Mouse (Mus musculus) myocyte (in vitro differentiated cells): ENCODE results near the gene Lmo1.

Experiments used
- E2F4 ChIP-seq: IDR thresholded peaks from one replicate; pipeline ENCODE4 v1.6.1; 2011; ENCODE audit warnings: mild to moderate bottlenecking, control low read depth, moderate library complexity; ENCODE audit not compliant: insufficient read depth
- MYOG ChIP-seq, 3 experiments: IDR thresholded peaks; one replicate each; pipeline ENCODE4 v1.6.1; 2011; ENCODE audit warnings: control low read depth in 2 of 3, low read depth in 2 of 3, mild to moderate bottlenecking in 2 of 3; ENCODE audit not compliant: insufficient read length in 2 of 3, control insufficient read depth in 1 of 3, insufficient read depth in 1 of 3
- POLR2A ChIP-seq: IDR thresholded peaks from one replicate; pipeline ENCODE4 v1.6.1; 2011; ENCODE audit warnings: low read depth, mild to moderate bottlenecking, control low read depth, moderate library complexity; ENCODE audit not compliant: insufficient read length
- POLR2AphosphoS2 ChIP-seq: IDR thresholded peaks from one replicate; pipeline ENCODE4 v1.6.1; 2011; ENCODE audit warnings: low read depth, control low read depth; ENCODE audit not compliant: insufficient read length
- USF1 ChIP-seq: IDR thresholded peaks from one replicate; pipeline ENCODE4 v1.6.1; 2011; ENCODE audit warnings: low read depth, mild to moderate bottlenecking, control low read depth, moderate library complexity

DNA sequence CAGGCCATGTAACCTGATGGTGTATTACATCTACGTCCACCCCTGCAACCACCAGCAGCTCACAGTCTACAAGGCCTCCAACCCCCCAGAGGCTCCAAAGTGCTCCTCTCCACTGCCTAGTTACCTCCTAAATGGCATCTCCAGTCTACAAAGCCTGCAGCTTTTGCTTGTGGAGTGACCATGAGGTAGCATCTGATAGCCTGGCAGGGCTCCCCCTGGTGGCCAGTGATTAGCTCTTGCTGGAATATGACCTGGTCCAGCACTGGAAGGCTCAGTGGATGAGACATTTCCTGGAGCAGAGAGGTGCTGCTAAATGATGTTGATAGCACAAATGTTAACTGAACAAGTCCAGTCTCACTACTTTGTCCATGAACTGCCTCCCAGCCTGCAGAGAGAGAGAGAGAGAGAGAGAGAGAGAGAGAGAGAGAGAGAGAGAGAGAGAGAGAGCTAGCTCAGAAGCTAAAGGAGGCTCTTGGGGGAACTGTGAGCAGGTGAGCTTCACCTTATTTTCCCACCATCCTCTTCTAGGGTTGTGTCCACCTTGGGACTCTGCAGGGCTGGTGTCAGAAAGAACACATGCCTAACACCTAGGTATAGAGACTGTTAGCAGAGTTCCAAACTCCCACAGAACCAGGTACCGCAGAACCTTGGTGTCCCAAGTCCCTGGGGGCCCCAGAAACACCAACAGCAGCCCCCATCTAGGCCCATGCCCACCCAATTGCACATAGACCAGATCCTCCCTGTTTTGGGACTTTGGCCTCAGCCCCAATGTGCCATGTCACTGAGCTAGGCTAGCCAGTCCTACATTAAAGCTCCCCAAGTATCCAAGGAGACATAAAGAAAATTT lies 43.3 kb upstream of the Lmo1 start:
- TF ChIP-seq USF1 (no peak), POLR2AphosphoS2 (no peak), POLR2A (no peak), E2F4 (no peak), MYOG (IDR thresholded peaks at IDR 0.05; ENCODE audit: control insufficient read depth in 1 of 3, insufficient read depth in 1 of 3, insufficient read length in 2 of 3, low read depth in 2 of 3) (no peak)
